Mouse (Mus musculus): ENCODE data around the gene Esp3.
"Not testable (repeated sequence)": the region's sequence is repeated elsewhere in the genome, so short reads cannot be mapped to it uniquely, and the experiment has no call there.

Gene Esp3

GRCm38 (mm10) chr17:40631775-40632174, at the start of gene Esp3:
Gene Esp3 (plus strand): TSS chr17:40632075.
- not testable (repeated sequence) for DNase-seq (ENCODE audit: low spot score in 2 of 2)

GRCm38 (mm10) chr17:40583906-40584305, 48.0 kb upstream of the Esp3 start:
- not testable (repeated sequence) for DNase-seq (ENCODE audit: low spot score in 2 of 2)

- no peak for DNase-seq (ENCODE audit: low spot score in 2 of 2)
Measured at GRCm38 (mm10) chr17:40591297-40591696, 40.6 kb upstream of the Esp3 start.

GRCm38 (mm10) chr17:40598294-40598693, 33.6 kb upstream of the Esp3 start, which contains the start of gene Esp4:
Gene Esp4 (plus strand): TSS chr17:40598594.
- DNase-seq (ENCODE audit: low spot score in 2 of 2): no peak

DNA sequence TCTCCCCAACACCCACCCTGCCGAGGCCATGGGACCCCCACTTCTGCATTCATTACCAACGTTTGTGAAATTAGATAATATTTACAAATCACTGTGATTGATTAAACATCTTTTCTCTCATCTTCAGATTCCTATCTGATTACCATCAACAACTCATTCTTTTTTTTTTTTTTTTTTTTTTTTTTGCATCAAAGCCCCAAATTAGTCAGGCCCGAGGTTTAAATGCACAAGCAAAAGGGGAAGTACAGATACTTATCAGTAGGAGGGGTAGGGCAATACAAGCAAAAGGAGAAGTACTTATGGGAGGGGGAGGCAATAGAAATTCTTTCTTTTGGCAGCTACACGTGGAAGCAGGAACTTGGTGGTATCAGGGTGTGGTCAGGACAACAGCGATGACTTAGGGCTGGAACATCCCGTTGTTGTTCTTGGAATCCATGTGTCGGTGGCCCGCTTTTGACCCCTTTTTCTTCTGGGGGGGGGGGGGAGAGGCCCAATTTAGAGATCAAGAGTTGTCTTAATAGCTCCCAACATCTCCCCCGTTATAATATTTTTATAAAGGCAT, 30.3 kb downstream of the Esp3 start:
- DNase-seq (ENCODE audit: low spot score in 2 of 2): not testable (repeated sequence)

GRCm38 (mm10) chr17:40663161-40663811, 31.4 kb downstream of the Esp3 start:
- DNase-seq (ENCODE audit: low spot score in 2 of 2): not testable (repeated sequence)

Measured in right cerebral cortex, adult 2 months (tissue).